Mouse (Mus musculus) hindbrain, embryonic 10.5 days (tissue): ENCODE measurements around the gene Odf2. TPM values are rescaled to one million over a fixed set of nuclear protein-coding genes. Genes with fewer than 3 reads are reported as not detected.

ENCODE experiments used
- DNase-seq: peaks from one replicate; pipeline ENCODE4 v3.0.0-alpha.2; 2017; ENCODE audit warnings: low spot score
- H3K27ac ChIP-seq: fragments of 300-500 bp; sonication (generic); 2 replicates; pipeline ENCODE4 v1.5.1; 2016; ENCODE audit warnings: mild to moderate bottlenecking, moderate library complexity
- H3K27me3 ChIP-seq: fragments of 300-500 bp; sonication (generic); 2 replicates; pipeline ENCODE4 v1.6.1; 2016; ENCODE audit warnings: mild to moderate bottlenecking; ENCODE audit not compliant: poor library complexity, insufficient read depth, severe bottlenecking
- H3K36me3 ChIP-seq: fragments of 300-500 bp; sonication (generic); 2 replicates; pipeline ENCODE4 v1.6.1; 2016; ENCODE audit warnings: mild to moderate bottlenecking, moderate library complexity
- H3K4me1 ChIP-seq: fragments of 300-500 bp; sonication (generic); replicated peaks from 2 replicates; pipeline ENCODE4 v1.6.1; 2016; ENCODE audit warnings: mild to moderate bottlenecking
- H3K4me3 ChIP-seq: fragments of 300-500 bp; sonication (generic); 2 replicates; pipeline ENCODE4 v1.5.1; 2016; ENCODE audit warnings: mild to moderate bottlenecking, moderate library complexity
- H3K9me3 ChIP-seq: fragments of 300-500 bp; sonication (generic); 2 replicates; pipeline ENCODE4 v1.6.1; 2016; ENCODE audit warnings: mild to moderate bottlenecking, moderate library complexity
- WGBS: fragments of 180-500 bp; shearing (Covaris S2); methylation state at CpG from one replicate; pipeline ENCODE4 v1.1.7; 2016; 5-methylcytosine and 5-hydroxymethylcytosine counted together
- polyA plus RNA-seq: library from polyadenylated mRNA; unstranded; fragments of >200 nt; fragmentation: Nextera tagmentation; extraction: Ambion mirVana; gene quantifications from 2 replicates; pipeline ENCODE4 v1.2.1, GENCODE M21; 2016

The Odf2 gene
- polyA plus RNA-seq, 1 experiment from 2014 or later = 111 TPM

DNA sequence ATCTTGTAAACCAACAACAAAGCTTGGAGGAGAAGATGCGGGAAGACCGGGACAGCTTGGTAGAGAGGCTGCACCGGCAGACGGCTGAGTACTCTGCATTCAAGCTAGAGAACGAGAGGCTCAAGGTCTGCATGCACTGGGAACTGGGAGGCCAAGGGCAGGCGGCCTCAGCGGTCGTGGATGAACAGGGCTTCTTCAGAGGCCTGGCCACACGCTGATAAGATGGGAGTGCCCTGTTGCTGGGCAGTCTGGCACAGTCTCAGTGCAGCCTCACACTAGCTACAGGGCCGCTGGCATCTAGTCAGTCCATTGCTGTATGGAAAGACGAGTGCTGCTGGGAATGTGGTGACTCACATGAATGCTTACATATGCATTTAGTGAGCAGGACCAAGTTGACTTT lies 28.6 kb downstream of the Odf2 start:
- Histone ChIP-seq H3K27me3 (no peaks in the 10 kb centered on the region), H3K9me3 (no peaks in the 10 kb centered on the region), H3K4me3 (no peak overlapping the region), H3K4me1 (no peaks in the 10 kb centered on the region), H3K36me3 (peaks cover 96% of the 10 kb centered on the region), H3K27ac (no peak overlapping the region)
- 92% methylated on average over 11 of the region's 11 CpGs for WGBS
- DNase-seq = no peak

- 87% methylated on average over 11 of the region's 11 CpGs for WGBS
- peaks cover 98% of the 10 kb centered on the region for H3K36me3 ChIP-seq
- no peak for DNase-seq
- no peak overlapping the region for H3K4me3 ChIP-seq
- no peaks in the 10 kb centered on the region for H3K9me3 ChIP-seq
- no peaks in the 10 kb centered on the region for H3K4me1 ChIP-seq
- no peaks in the 10 kb centered on the region for H3K27me3 ChIP-seq
- no peak overlapping the region for H3K27ac ChIP-seq
Observed at GRCm38 (mm10) chr2:29922011-29922410, 33.0 kb downstream of the Odf2 start.

DNA sequence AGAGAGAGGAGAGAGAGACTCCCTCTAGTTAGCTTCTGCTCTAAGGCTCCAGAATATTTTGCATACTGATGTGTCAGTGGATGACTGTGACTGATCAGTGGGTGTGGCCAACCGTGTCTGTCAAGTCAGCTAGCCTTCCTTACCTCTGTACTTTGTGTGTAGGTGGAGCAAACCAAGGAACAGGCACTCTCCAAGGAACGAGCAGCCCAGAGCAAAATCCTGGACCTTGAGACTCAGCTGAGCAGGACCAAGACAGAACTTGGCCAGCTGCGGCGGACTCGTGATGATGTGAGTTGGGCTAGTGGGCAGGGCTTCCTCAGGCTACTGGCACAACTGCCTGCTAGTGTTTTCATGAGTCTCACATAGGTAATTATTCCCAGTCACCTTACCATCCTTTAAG lies 37.5 kb downstream of the Odf2 start:
- H3K36me3 ChIP-seq = peaks cover 99% of the 10 kb centered on the region
- H3K4me1 ChIP-seq = no peaks in the 10 kb centered on the region
- no peak overlapping the region for H3K4me3 ChIP-seq
- H3K9me3 ChIP-seq = no peaks in the 10 kb centered on the region
- WGBS = 88% methylated on average over 5 of the region's 5 CpGs
- DNase-seq = no peak
- H3K27me3 ChIP-seq = no peaks in the 10 kb centered on the region
- no peak overlapping the region for H3K27ac ChIP-seq

DNA sequence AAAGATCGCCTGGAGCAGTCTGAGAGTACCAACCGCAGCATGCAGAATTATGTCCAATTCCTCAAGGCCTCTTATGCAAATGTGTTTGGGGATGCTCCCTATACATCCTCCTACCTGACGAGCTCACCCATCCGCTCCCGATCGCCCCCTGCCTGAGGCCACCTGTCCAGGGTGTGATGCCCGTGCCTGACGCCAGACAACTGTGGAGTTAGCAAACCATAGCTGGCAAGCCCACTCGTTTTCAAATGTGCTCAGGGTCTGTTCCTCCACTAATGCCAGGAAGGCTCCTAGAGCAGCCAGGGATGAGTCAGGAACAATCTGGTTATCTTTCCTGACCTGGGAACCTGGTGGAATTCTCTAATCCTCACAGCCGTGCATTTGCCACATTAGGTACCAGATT lies 41.5 kb downstream of the Odf2 start:
- Histone ChIP-seq H3K4me1 (no peaks in the 10 kb centered on the region; the same call in 1 of the 2 replicates), H3K27ac (no peak overlapping the region), H3K9me3 (no peaks in the 10 kb centered on the region), H3K36me3 (peaks cover 62% of the 10 kb centered on the region), H3K4me3 (no peak overlapping the region), H3K27me3 (no peaks in the 10 kb centered on the region)
- 89% methylated on average over 10 of the region's 10 CpGs for WGBS
- DNase-seq = no peak

DNA sequence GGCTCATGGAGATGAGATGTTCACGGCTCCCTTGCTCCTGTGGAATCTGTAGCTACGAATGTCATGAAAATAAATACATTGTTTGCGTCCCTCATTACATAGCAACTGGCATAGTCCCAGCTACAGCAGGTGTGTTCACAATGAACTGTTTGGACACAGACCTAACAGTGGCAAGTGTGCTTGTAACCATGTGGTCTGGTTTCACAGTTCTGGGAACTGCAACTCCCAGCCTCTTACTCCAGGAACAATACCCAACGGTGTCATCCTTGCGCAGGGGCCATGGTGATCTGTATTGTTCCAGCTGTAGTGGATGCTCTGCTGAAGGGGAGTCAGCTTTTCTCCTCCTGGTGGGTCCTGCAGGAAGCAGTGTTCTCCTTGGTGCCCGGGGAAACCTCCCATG lies 42.2 kb downstream of the Odf2 start:
- Histone ChIP-seq H3K36me3 (peaks cover 55% of the 10 kb centered on the region), H3K27ac (no peak overlapping the region), H3K4me3 (no peak overlapping the region), H3K27me3 (no peaks in the 10 kb centered on the region), H3K9me3 (no peaks in the 10 kb centered on the region), H3K4me1 (peaks cover 6% of the 10 kb centered on the region)
- WGBS = 91% methylated on average over 6 of the region's 6 CpGs
- DNase-seq = no peak

DNA sequence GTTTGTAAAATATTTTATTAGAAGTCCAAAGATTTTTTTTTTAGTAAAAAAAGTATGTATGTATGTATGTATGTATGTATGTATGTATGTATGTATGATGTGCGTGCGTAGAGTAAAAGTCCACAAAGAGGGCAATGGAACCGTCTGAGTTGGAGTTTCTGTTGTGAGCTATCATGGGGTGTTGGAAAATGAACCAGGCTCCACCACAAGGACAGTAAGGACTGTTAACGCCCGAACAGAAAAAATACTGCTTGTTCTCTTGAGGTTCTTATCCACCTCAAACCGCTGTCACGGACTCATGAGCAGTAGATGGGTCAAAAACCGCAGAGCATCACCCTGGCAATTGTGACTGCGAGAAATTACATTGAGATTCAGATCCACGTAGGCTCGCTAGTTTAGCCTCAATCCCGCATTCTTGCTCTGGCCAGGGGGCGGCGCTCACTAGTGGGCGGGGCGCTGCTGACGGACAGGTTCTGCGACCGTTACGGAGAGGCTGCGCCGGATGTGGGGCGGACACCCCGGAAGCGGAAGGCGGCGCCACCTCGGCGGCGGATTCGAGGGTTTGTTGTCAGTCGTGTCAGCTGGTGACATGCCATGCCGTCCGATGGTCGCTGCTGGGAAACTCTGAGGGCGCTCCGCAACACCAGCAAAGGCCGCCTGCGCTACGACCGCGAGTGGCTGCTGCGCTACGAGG lies 46.0 kb downstream of the Odf2 start, which contains the start of gene Gle1:
Gle1 (plus strand) TSS at position 521 of the 694 bp plus-strand sequence.
- Histone ChIP-seq H3K36me3 (peaks cover 50% of the 10 kb centered on the region), H3K27me3 (no peaks in the 10 kb centered on the region), H3K27ac (peak within 1 kb of the TSS; percentile 86), H3K4me3 (peak within 1 kb of the TSS; percentile 90), H3K4me1 (peaks cover 7% of the 10 kb centered on the region), H3K9me3 (no peaks in the 10 kb centered on the region)
- 3% methylated on average over 44 of the region's 44 CpGs for WGBS
- peak; percentile 97 for DNase-seq

DNA sequence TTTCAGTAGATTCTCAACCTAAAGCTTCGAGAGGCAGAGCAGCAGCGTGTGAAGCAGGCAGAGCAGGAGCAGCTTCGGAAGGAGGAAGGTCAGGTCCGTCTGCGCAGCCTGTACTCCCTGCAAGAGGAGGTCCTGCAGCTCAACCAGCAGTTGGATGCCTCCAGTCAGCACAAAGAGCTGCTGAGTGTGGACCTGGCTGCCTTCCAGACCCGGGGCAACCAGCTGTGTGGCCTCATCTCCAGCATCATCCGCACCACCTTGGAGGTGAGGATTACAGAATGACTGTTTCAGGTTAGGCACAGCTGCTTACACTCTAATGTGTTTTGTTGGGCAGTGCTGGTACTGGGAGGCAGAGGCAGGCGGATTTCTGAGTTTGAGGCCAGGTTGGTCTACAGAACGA lies 51.1 kb downstream of the Odf2 start:
- no peak for DNase-seq
- Histone ChIP-seq H3K9me3 (no peaks in the 10 kb centered on the region), H3K4me3 (no peak overlapping the region), H3K27me3 (no peaks in the 10 kb centered on the region), H3K36me3 (peaks cover 81% of the 10 kb centered on the region), H3K27ac (no peak overlapping the region), H3K4me1 (peaks cover 8% of the 10 kb centered on the region)
- 93% methylated on average over 9 of the region's 9 CpGs for WGBS

GRCm38 (mm10) chr2:29940826-29941225 lies 51.8 kb downstream of the Odf2 start:
- no peaks in the 10 kb centered on the region for H3K9me3 ChIP-seq
- H3K4me1 ChIP-seq = peaks cover 7% of the 10 kb centered on the region
- H3K27me3 ChIP-seq = no peaks in the 10 kb centered on the region
- 93% methylated on average over 7 of the region's 7 CpGs for WGBS
- no peak overlapping the region for H3K4me3 ChIP-seq
- H3K36me3 ChIP-seq = peaks cover 89% of the 10 kb centered on the region
- no peak for DNase-seq
- no peak overlapping the region for H3K27ac ChIP-seq

GRCm38 (mm10) chr2:29944723-29945122 lies 55.7 kb downstream of the Odf2 start:
- 0 out of 2 replicates have a peak, but pooled peaks cover 3% of the 10 kb centered on the region for H3K4me1 ChIP-seq
- no peak overlapping the region for H3K4me3 ChIP-seq
- peak; percentile 18 for DNase-seq
- H3K36me3 ChIP-seq = peaks cover 97% of the 10 kb centered on the region
- WGBS = 42% methylated on average over 1 of the region's 1 CpGs
- no peak overlapping the region for H3K27ac ChIP-seq
- no peaks in the 10 kb centered on the region for H3K27me3 ChIP-seq
- H3K9me3 ChIP-seq = no peaks in the 10 kb centered on the region

DNA sequence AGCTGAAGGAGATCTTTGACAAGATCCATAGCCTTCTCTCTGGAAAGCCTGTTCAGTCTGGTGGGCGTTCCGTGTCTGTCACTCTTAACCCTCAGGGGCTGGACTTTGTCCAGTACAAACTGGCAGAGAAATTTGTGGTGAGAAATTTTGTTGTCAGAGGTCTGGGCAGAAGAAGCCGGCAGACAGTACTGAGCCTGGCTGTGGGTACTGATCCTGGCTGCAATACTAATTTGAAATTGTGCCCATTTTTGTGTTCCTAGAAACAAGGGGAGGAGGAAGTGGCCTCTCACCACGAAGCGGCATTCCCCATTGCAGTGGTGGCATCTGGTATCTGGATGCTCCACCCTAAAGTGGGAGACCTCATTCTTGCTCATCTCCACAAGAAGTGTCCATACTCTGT lies 59.9 kb downstream of the Odf2 start:
- Histone ChIP-seq H3K36me3 (peaks cover 97% of the 10 kb centered on the region), H3K27ac (no peak overlapping the region), H3K4me1 (0 out of 2 replicates have a peak, but pooled peaks cover 3% of the 10 kb centered on the region), H3K9me3 (no peaks in the 10 kb centered on the region), H3K4me3 (no peak overlapping the region), H3K27me3 (no peaks in the 10 kb centered on the region)
- no peak for DNase-seq
- WGBS = 96% methylated on average over 5 of the region's 5 CpGs

GRCm38 (mm10) chr2:29961246-29961645 lies 72.2 kb downstream of the Odf2 start:
- Histone ChIP-seq H3K4me3 (no peak overlapping the region), H3K9me3 (no peaks in the 10 kb centered on the region), H3K4me1 (peaks cover 12% of the 10 kb centered on the region), H3K27ac (no peak overlapping the region), H3K36me3 (peaks cover 42% of the 10 kb centered on the region), H3K27me3 (no peaks in the 10 kb centered on the region)
- no peak for DNase-seq
- 97% methylated on average over 7 of the region's 7 CpGs for WGBS

- Histone ChIP-seq H3K36me3 (peaks cover 27% of the 10 kb centered on the region), H3K9me3 (no peaks in the 10 kb centered on the region), H3K4me3 (peak overlapping the region; percentile 96), H3K27ac (peak overlapping the region; percentile 97), H3K4me1 (peaks cover 39% of the 10 kb centered on the region), H3K27me3 (no peaks in the 10 kb centered on the region)
- WGBS = 23% methylated on average over 10 of the region's 10 CpGs
- DNase-seq = no peak
Observed at GRCm38 (mm10) chr2:29964354-29965249, 75.6 kb downstream of the Odf2 start.

- Histone ChIP-seq H3K27me3 (no peaks in the 10 kb centered on the region), H3K36me3 (peaks cover 27% of the 10 kb centered on the region), H3K4me1 (peaks cover 39% of the 10 kb centered on the region), H3K4me3 (peak within 1 kb of the TSS; percentile 96), H3K9me3 (no peaks in the 10 kb centered on the region), H3K27ac (peak within 1 kb of the TSS; percentile 97)
- WGBS = under 1% methylated on average over 82 of the region's 82 CpGs
- DNase-seq = peak; percentile 98
Observed at GRCm38 (mm10) chr2:29965250-29965843, 76.3 kb downstream of the Odf2 start, which contains the start of gene Sptan1. Gene Sptan1 (plus strand): TSS chr2:29965560.
